Mouse (Mus musculus): Measurements from ENCODE around the gene Col6a3.

- no peak for TF ChIP-seq SRF (IDR thresholded peaks at IDR 0.05; ENCODE audit: control insufficient read depth, insufficient read length, low read depth)
- no peak for TF ChIP-seq USF1 (IDR thresholded peaks at IDR 0.05; ENCODE audit: low read depth)
- no peak for TF ChIP-seq MYOD1 (IDR thresholded peaks at IDR 0.05; ENCODE audit: control insufficient read depth in 1 of 3, insufficient read length in 2 of 3, low read depth in 2 of 3)
Observed at GRCm38 (mm10) chr1:90843836-90844235, at the start of gene Col6a3.

Data from myocyte (in vitro differentiated cells).